Mouse (Mus musculus) cerebellum, postnatal 25 days (tissue): ENCODE data around the gene Atg10.
"Not testable (repeated sequence)": the region's sequence is repeated elsewhere in the genome, so short reads cannot be mapped to it uniquely, and the experiment has no call there.

Source experiments
- DNase-seq, 2 experiments: peaks; one replicate each; pipeline ENCODE4 v3.0.0; 2021; ENCODE audit warnings: mixed read lengths in 2 of 2

Atg10 gene

GRCm38 (mm10) chr13:91223587-91224437, at the start of gene Atg10:
Atg10 (minus strand) TSS chr13:91223968.
- DNase-seq, result peak; percentile 95 to 97

GRCm38 (mm10) chr13:91252406-91252805, 28.6 kb upstream of the Atg10 start:
- no peak for DNase-seq

- DNase-seq, result no peak
These were observed 27.9 kb upstream of the Atg10 start for GRCm38 (mm10) chr13:91251636-91252035.

GRCm38 (mm10) chr13:91250050-91250449, 26.3 kb upstream of the Atg10 start:
- not testable (repeated sequence) for DNase-seq

- DNase-seq, result no peak
These were observed 22.7 kb upstream of the Atg10 start for GRCm38 (mm10) chr13:91246472-91246871.

GRCm38 (mm10) chr13:91237976-91238375, 14.2 kb upstream of the Atg10 start:
- no peak for DNase-seq

- no peak for DNase-seq
These were observed 13.1 kb upstream of the Atg10 start for GRCm38 (mm10) chr13:91236884-91237283.

- DNase-seq, result no peak
These were observed 658 bp upstream of the Atg10 start for GRCm38 (mm10) chr13:91224438-91224814.

GRCm38 (mm10) chr13:91223063-91223462, 705 bp downstream of the Atg10 start:
- no peak for DNase-seq

- no peak for DNase-seq
These were observed 2.1 kb downstream of the Atg10 start for GRCm38 (mm10) chr13:91221696-91222095.

GRCm38 (mm10) chr13:91217691-91218090, 6.1 kb downstream of the Atg10 start:
- no peak for DNase-seq

- no peak for DNase-seq
These were observed 7.0 kb downstream of the Atg10 start for GRCm38 (mm10) chr13:91216656-91217205.

GRCm38 (mm10) chr13:91212958-91213357, 10.8 kb downstream of the Atg10 start:
- no peak for DNase-seq

GRCm38 (mm10) chr13:91206237-91206636, 17.5 kb downstream of the Atg10 start:
- DNase-seq, result no peak

GRCm38 (mm10) chr13:91202564-91202963, 21.2 kb downstream of the Atg10 start:
- DNase-seq, result no peak

- no peak for DNase-seq
These were observed 36.2 kb downstream of the Atg10 start for GRCm38 (mm10) chr13:91187378-91188234.

- DNase-seq, result no peak
These were observed 38.4 kb downstream of the Atg10 start for GRCm38 (mm10) chr13:91185248-91185867.

- no peak for DNase-seq
These were observed 39.5 kb downstream of the Atg10 start for GRCm38 (mm10) chr13:91184226-91184625.

- no peak for DNase-seq
These were observed 43.4 kb downstream of the Atg10 start for GRCm38 (mm10) chr13:91180364-91180763.

GRCm38 (mm10) chr13:91179174-91179899, 44.4 kb downstream of the Atg10 start:
- DNase-seq, result peak; percentile 36 to 41

GRCm38 (mm10) chr13:91178428-91179160, 45.2 kb downstream of the Atg10 start:
- DNase-seq, result no peak
